11 mouse cellular contexts compared by ENCODE assay signal in genomic region chr9:42314959-42315358, GRCm38 (mm10). TPM values are rescaled to one million over a fixed set of nuclear protein-coding genes. Genes with fewer than 3 reads are reported as not detected.
A peak's percentile ranks its signal among the peaks of the same experiment; 100 is the strongest.
DNase-seq lines count a peak whose midpoint lies in the region; ATAC-seq lines count a peak whose summit lies in the region.
"Had no signal": no experiment of that assay in that cellular context is flagged by ENCODE, and none has a peak within 500 bp of the region (broad histone marks: within the 10 kb centered on the region; RNA-seq: fewer than 3 reads in every experiment).

No protein-coding gene starts in this region.

- DNase-seq in cerebellum, postnatal 10 days: peak; percentile 29 to 53
- DNase-seq in cerebellum, postnatal 4 days (ENCODE audit: low spot score in 2 of 2): no peak
- DNase-seq in midbrain, embryonic 11.5 days (ENCODE audit: low spot score, missing footprints): peak; percentile 89
- DNase-seq in embryonic facial prominence, embryonic 14.5 days (ENCODE audit: low spot score): peak; percentile 60
- peak; percentile 46 for DNase-seq in retina, postnatal 7 days (ENCODE audit: low read depth, low spot score)
- no peak for DNase-seq in right cerebral cortex, postnatal 36 days (ENCODE audit: low spot score in 2 of 2)

- H3K27me3 ChIP-seq in midbrain, embryonic 11.5 days (ENCODE audit: control insufficient read depth, insufficient read depth, low read length): no peaks in the 10 kb centered on the region
- H3K27me3 ChIP-seq in midbrain, embryonic 15.5 days (replicated peaks): no peaks in the 10 kb centered on the region
- no peaks in the 10 kb centered on the region for H3K27me3 ChIP-seq in embryonic facial prominence, embryonic 14.5 days (replicated peaks; ENCODE audit: control insufficient read depth, insufficient read depth, low read length)
- H3K27me3 ChIP-seq in neural tube, embryonic 15.5 days (replicated peaks): no peaks in the 10 kb centered on the region
- H3K27me3 ChIP-seq: hindbrain, embryonic 15.5 days; limb, embryonic 15.5 days; neural tube, embryonic 12.5 days had no signal

- H3K4me2 ChIP-seq in midbrain, embryonic 11.5 days: no peak overlapping the region
- no peak overlapping the region for H3K4me2 ChIP-seq in midbrain, embryonic 15.5 days
- no peak overlapping the region for H3K4me2 ChIP-seq in embryonic facial prominence, embryonic 14.5 days (ENCODE audit: low read depth, low read length)
- H3K4me2 ChIP-seq in neural tube, embryonic 15.5 days: no peak overlapping the region
- H3K4me2 ChIP-seq: hindbrain, embryonic 15.5 days; limb, embryonic 15.5 days; neural tube, embryonic 12.5 days had no signal

- no peaks in the 10 kb centered on the region for H3K36me3 ChIP-seq in midbrain, embryonic 11.5 days (ENCODE audit: control insufficient read depth, insufficient read depth, low read length)
- no peaks in the 10 kb centered on the region for H3K36me3 ChIP-seq in midbrain, embryonic 15.5 days (replicated peaks)
- no peaks in the 10 kb centered on the region for H3K36me3 ChIP-seq in embryonic facial prominence, embryonic 14.5 days (ENCODE audit: control insufficient read depth, insufficient read depth, low read length)
- H3K36me3 ChIP-seq in neural tube, embryonic 15.5 days: no peaks in the 10 kb centered on the region
- H3K36me3 ChIP-seq: hindbrain, embryonic 15.5 days; limb, embryonic 15.5 days; neural tube, embryonic 12.5 days had no signal

- H3K9me3 ChIP-seq in midbrain, embryonic 11.5 days (ENCODE audit: control insufficient read depth, low read length): no peaks in the 10 kb centered on the region
- H3K9me3 ChIP-seq in midbrain, embryonic 15.5 days: no peaks in the 10 kb centered on the region
- no peaks in the 10 kb centered on the region for H3K9me3 ChIP-seq in embryonic facial prominence, embryonic 14.5 days (ENCODE audit: control insufficient read depth, low read length)
- H3K9me3 ChIP-seq in neural tube, embryonic 15.5 days (replicated peaks): no peaks in the 10 kb centered on the region
- H3K9me3 ChIP-seq: hindbrain, embryonic 15.5 days; limb, embryonic 15.5 days; neural tube, embryonic 12.5 days had no signal

- H3K4me1 ChIP-seq in midbrain, embryonic 11.5 days (ENCODE audit: control insufficient read depth, insufficient read depth, low read length): no peaks in the 10 kb centered on the region
- H3K4me1 ChIP-seq in midbrain, embryonic 15.5 days: no peaks in the 10 kb centered on the region
- no peaks in the 10 kb centered on the region; the same call in 1 of the 2 replicates for H3K4me1 ChIP-seq in embryonic facial prominence, embryonic 14.5 days (ENCODE audit: control insufficient read depth, insufficient read depth, low read length)
- no peaks in the 10 kb centered on the region for H3K4me1 ChIP-seq in neural tube, embryonic 15.5 days
- H3K4me1 ChIP-seq: hindbrain, embryonic 15.5 days; limb, embryonic 15.5 days; neural tube, embryonic 12.5 days had no signal

- whole genome bisulfite sequencing in midbrain, embryonic 11.5 days: 67% methylated on average over 4 of the region's 4 CpGs
- WGBS in midbrain, embryonic 15.5 days: 59% methylated on average over 4 of the region's 4 CpGs
- WGBS in embryonic facial prominence, embryonic 14.5 days: 62% methylated on average over 4 of the region's 4 CpGs
- 78% methylated on average over 4 of the region's 4 CpGs for WGBS in neural tube, embryonic 15.5 days

- H3K4me3 ChIP-seq in midbrain, embryonic 11.5 days (ENCODE audit: low read depth, low read length): no peak overlapping the region
- H3K4me3 ChIP-seq in midbrain, embryonic 15.5 days: no peak overlapping the region
- no peak overlapping the region for H3K4me3 ChIP-seq in embryonic facial prominence, embryonic 14.5 days (ENCODE audit: low read depth, low read length)
- no peak overlapping the region for H3K4me3 ChIP-seq in neural tube, embryonic 15.5 days (replicated peaks)
- H3K4me3 ChIP-seq: hindbrain, embryonic 15.5 days; limb, embryonic 15.5 days; neural tube, embryonic 12.5 days had no signal

- ATAC-seq in midbrain, embryonic 11.5 days (ENCODE audit: low FRiP score): no peak
- no peak for ATAC-seq in midbrain, embryonic 15.5 days (replicated peaks)
- no peak for ATAC-seq in embryonic facial prominence, embryonic 14.5 days (ENCODE audit: low read depth)
- ATAC-seq in neural tube, embryonic 15.5 days (ENCODE audit: low FRiP score): no peak

- H3K9ac ChIP-seq in midbrain, embryonic 11.5 days (ENCODE audit: low read length): no peak overlapping the region
- H3K9ac ChIP-seq in midbrain, embryonic 15.5 days: no peak overlapping the region
- H3K9ac ChIP-seq in embryonic facial prominence, embryonic 14.5 days (ENCODE audit: low read depth, low read length): no peak overlapping the region
- H3K9ac ChIP-seq in neural tube, embryonic 15.5 days (replicated peaks): no peak overlapping the region
- H3K9ac ChIP-seq: hindbrain, embryonic 15.5 days; limb, embryonic 15.5 days; neural tube, embryonic 12.5 days had no signal

- no peak overlapping the region for H3K27ac ChIP-seq in midbrain, embryonic 11.5 days (ENCODE audit: low read depth, low read length)
- no peak overlapping the region for H3K27ac ChIP-seq in midbrain, embryonic 15.5 days
- H3K27ac ChIP-seq in embryonic facial prominence, embryonic 14.5 days (replicated peaks; ENCODE audit: low read depth, low read length): no peak overlapping the region
- no peak overlapping the region for H3K27ac ChIP-seq in neural tube, embryonic 15.5 days (replicated peaks)
- H3K27ac ChIP-seq: hindbrain, embryonic 15.5 days; limb, embryonic 15.5 days; neural tube, embryonic 12.5 days had no signal

RNA-seq across cellular contexts. Expression of gene Sc5d, which starts 50.9 kb away (rescaled TPM):
- 60.0 and 67.2 TPM in 2 replicates for polyA plus RNA-seq in midbrain, embryonic 11.5 days (2014; fragmentation: Nextera tagmentation; extraction: Ambion mirVana)
- polyA plus RNA-seq in midbrain, embryonic 15.5 days (2015; fragmentation: Nextera tagmentation; extraction: Ambion mirVana): 73.1 and 74.4 TPM in 2 replicates
- polyA plus RNA-seq in embryonic facial prominence, embryonic 14.5 days (2014; fragmentation: Nextera tagmentation; extraction: Ambion mirVana): 32.3 and 38.3 TPM in 2 replicates
- 72.3 and 79.0 TPM in 2 replicates for polyA plus RNA-seq in neural tube, embryonic 15.5 days (2015; fragmentation: Nextera tagmentation; extraction: Ambion mirVana)

Comparison
In these comparisons a context has a peak if more than half of its experiments do, and no peak if none do; other contexts are left out.
1. DNase-seq: peak in cerebellum, postnatal 10 days (2 of 2), midbrain, embryonic 11.5 days (single experiment), embryonic facial prominence, embryonic 14.5 days (single experiment) and retina, postnatal 7 days (single experiment); none in cerebellum, postnatal 4 days (0 of 2) and right cerebral cortex, postnatal 36 days (0 of 2).